Mouse (Mus musculus) forelimb bud, embryonic 11.5 days (tissue): ENCODE data around the gene Szt2.

Experiments used
- DNase-seq: peaks from one replicate; pipeline ENCODE4 v3.0.0-alpha.2; 2012; ENCODE audit warnings: low read depth, low spot score

Szt2 gene

DNA sequence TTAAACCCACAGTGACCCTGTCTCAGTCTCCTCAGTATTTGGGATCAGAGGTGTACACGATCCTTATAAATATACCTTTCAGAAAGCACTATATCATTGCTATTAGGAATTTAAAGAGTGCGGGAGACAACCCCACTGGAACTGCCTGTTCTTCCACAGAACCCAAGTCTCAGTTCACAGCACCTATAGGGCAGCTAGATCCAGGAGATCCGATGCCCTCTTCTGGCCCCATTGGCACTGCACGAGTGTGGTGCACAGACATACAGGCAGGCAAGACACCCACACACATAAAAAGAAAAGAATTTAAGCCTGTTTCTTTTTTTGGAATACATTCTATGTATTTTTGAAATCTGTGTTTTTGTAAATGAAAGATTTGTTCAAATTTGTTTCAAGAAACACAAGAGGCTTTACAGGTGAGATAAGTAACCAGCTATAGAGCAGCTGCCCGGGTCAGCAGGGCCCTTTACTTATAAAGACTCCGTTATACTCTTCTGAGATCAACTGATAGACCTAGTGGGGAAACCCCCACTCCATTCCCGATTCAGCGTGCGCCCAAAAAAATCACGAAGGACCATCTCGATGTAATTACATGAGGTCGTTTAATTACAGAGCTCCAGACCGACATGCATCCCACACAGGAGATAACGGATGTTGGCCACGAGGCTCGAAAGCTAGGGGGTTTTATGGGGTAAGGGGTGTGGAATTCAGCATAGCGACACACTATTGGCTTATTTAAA, 50.7 kb downstream of the Szt2 start:
- DNase-seq = no peak

GRCm38 (mm10) chr4:118357504-118357903, 51.6 kb downstream of the Szt2 start:
- no peak for DNase-seq

DNA sequence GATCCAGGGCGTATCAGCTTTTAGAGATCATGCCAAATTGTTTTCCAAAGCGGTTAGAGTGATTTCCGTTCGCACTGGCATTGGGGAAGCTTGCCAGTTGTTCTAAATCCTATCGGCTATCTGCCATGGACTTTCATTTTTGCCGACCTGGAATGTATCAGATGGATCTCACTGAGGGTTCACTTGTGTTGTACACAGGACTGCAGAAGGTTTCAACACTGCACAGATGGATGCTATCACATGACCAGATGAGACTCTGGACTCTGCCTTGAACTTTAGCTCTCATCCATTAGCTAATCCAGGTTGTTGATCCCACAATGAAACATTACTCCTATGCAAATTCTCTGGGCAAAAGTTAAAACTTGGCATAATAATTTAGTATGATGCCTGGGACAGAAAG, 52.3 kb downstream of the Szt2 start:
- DNase-seq = no peak

DNA sequence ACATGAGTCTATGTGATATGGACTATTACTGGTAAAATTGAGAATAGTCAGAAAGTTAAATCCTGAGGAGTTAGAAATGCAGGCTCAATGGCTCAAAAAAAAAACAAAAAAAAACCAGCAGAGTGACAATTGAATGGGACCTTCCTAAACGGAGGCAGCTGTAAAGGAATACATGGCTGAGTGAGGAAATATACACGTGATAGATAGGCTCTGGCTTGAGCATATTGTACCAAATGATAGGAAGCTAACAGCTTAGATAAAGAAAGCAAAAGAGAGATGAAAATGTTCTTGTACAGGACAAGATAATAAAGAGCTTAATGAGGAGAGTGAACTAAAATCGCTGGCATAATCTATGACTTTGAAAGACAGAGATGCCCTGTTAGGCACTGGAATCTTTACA, 54.8 kb downstream of the Szt2 start:
- no peak for DNase-seq

DNA sequence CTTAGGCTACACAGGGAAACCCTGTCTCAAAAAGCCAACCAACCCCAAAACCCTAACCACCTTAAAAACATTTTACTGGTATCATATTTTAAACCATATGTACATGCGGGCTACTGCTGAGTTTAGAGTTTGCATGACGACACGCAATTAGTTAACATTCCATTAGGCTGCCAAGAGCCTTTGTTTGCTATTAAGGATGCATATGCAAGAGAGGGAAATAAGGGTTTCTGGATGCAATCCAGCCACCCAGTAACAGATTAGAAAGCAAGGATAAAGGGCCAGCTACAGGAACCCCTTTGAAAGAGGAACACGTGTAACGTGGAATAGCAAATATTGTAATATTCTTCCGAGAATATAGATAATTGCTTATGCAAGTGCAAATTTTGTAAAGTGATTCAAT, 55.4 kb downstream of the Szt2 start:
- DNase-seq = no peak

GRCm38 (mm10) chr4:118351828-118352227, 57.2 kb downstream of the Szt2 start:
- no peak for DNase-seq

DNA sequence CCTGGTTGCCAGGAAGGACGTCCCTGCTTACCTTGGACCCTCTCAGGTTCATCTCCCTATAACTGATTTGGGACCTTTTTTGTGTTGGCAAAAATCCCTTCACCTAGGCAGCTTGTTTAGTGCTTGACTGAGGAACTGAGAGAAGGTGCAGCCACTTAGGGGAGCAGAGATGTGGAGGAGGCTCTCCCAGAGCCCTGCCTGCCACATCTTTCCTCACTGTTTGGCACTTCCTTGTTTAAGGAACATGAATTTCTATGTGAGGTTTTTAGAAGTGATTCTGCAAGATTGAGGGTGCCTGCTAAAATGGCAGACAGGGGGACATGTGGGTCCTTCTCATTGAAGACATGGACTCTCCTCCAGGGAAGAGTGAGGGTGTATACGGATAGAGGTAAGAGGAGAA, 58.2 kb downstream of the Szt2 start:
- DNase-seq = no peak

DNA sequence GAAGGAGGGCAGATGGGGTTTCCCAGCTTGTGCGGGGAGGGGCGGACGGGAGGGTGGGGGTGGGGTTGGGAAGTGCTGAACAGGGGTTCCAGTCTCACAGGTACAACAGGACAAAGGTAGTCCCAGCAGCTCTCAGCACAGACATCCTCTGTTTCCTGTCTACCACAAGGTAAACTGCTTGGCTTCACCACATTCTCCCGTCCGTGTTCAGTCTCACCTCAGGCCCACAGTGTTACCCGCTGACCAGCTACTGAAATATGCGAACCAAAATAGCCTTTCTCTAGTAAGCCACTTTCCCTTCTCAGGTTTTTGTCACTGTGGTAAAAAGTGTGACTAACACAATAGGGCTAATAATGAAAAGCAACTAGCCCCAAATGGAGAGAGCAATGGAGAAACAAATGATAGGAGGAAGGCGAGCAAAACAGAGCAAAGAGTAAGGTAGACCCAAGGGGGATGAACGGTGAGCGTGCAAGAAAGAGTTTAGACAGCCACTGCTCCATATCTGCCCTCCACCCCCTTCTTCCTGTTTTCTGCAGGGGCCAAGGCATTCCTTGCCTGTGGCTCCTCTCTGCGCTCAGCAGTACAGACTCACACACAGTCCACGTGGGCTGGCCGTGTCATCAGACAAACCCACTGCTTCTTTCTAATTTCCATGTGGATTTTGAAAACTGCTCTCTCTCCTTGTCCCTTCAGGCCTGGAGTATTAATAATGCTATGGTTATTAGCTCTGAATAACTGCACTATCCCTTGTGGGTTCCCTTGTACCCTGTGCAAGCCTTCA, 61.4 kb downstream of the Szt2 start:
- no peak for DNase-seq

DNA sequence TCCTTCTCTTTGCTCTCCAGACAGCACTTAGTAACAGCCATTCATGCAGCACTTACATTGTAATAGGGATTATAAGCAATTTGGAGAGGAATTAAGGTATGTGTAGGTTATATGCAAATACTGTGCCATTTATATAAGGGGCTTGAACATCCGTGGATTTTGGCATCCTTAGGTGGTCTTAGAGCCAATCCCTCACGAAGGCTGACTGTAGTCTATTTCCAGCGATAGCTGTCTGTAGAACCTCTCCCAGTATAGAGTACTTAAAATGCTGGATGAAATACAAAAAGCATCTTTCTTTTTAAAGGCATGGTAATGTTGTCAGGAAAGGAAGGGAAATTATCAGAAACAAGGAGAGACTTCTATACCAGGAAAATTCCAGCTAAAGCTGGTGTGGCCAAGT, 67.6 kb downstream of the Szt2 start:
- no peak for DNase-seq

- peak; percentile 63 for DNase-seq
Measured at GRCm38 (mm10) chr4:118336658-118337057, 72.4 kb downstream of the Szt2 start.

- no peak for DNase-seq
Measured at GRCm38 (mm10) chr4:118335991-118336390, 73.1 kb downstream of the Szt2 start.

DNA sequence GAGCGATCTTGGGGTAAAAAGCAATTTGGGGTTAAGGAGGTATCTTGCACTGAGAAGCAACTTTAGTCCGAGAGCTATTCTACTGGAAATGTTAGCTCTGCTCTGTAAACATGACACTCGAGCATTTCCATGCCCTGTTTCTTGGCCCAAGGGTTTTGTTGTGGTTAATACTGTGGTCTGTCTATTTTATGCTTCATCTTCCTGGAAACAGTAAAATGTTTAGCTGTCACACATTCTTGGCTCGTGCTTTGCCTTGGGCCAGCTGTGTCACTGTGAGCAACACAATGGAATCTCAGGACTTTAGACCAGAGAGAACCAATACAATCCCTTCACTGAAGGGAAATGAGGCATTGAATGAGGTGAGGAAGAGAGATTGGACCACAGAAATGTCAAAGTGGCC, 77.3 kb downstream of the Szt2 start:
- DNase-seq = no peak

DNA sequence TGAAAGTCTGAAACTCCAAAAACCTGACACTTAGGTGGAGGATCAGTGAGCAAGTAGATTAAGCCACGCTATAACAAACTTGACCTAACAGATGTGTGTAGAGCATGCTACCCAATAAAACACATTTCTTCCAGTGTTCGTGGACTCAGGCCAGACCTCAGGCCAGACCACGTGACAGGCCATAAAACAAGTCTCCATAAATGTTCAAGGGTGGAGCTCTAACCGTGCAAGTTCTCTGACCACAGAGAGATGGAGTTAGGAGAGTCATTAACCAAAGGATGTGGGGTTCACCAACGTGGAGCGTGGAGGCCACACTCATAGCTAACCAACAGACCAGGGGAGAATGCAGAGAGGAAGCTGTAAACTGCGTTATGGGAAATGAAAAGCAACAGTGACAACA, 82.6 kb downstream of the Szt2 start:
- DNase-seq = peak; percentile 71

- DNase-seq = no peak
Measured at GRCm38 (mm10) chr4:118320636-118321035, 88.4 kb downstream of the Szt2 start.

DNA sequence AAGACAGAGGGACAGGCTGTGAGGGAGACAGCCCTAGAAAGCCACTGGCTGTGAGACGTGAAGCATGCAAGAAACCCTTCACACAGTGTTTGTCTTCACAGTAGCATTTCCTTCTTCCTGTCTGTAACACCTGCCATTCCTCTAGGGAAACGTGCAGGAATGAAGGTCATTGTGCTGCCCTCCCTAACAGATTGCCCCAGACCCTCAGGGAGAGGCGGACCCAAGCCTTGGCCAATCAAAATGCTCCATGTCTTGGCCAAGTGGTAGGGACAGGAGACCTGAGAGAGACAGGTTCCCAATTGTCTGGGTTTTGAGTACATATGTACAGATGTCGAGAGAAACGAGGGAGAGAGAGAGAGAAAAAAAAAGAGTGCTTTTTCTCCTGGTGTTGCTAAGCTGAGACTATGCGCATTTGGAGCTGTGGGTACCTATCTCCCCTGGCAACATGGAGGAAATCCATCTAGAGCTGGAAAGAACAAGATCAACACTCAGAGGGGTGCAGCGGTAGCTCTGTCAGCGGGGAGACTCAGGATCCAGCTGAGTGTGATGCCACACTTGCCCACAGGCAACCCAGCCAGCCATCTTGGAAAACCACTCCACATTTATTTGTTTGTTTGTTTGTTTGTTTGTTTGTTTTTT, 89.2 kb downstream of the Szt2 start:
- DNase-seq = peak; percentile 30

- DNase-seq = no peak
Measured at GRCm38 (mm10) chr4:118316662-118317061, 92.4 kb downstream of the Szt2 start.

- DNase-seq = no peak
Measured at GRCm38 (mm10) chr4:118315286-118315685, 93.8 kb downstream of the Szt2 start.
